Mouse (Mus musculus): Measurements from ENCODE around the gene Epb41l4b. TPM values are rescaled to one million over a fixed set of nuclear protein-coding genes. Genes with fewer than 3 reads are reported as not detected.
A peak's percentile ranks its signal among the peaks of the same experiment; 100 is the strongest.

Epb41l4b gene
- polyA plus RNA-seq, 1 experiment from 2014 or later: 2.4 TPM

DNA sequence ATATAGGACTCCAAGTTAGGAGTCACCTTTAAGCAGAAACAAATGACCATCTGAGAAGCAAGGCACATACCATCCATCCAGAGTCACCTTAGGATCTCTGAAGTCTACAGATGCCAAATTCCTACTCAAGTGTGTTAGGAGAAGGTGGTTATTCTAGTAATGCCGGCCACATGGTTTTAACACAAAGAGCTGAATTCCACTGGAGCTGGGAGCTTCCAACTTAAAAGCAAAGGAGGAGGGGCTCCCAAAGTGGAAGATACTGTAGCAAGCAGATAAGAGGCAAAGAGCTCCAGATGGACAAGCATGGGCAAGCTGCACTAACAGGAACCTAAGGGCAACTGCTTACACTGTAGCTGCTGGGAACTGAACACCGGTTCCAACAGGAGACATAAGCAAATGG lies 76.3 kb downstream of the Epb41l4b start:
- DNase-seq (ENCODE audit: low spot score): no peak

DNA sequence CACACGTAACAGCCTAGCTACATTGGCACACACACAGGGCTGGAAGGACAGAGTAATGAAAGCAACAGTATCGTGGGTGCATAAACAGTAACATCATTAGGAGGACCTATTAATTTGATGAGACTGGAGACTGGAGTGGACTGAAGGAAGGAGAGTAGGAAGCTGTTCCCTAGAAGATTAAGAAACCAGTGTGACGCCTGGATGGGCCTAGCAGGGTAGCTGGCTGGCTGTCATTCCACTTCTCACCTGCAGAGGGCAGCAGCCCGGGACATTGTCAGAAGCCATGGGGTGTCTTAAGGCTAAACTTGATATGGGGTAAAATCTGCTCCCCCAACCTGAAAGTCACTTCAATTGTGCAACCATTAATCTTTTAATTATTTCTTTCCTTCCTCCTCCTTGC lies 78.0 kb downstream of the Epb41l4b start:
- peak; percentile 72 for DNase-seq (ENCODE audit: low spot score)

DNA sequence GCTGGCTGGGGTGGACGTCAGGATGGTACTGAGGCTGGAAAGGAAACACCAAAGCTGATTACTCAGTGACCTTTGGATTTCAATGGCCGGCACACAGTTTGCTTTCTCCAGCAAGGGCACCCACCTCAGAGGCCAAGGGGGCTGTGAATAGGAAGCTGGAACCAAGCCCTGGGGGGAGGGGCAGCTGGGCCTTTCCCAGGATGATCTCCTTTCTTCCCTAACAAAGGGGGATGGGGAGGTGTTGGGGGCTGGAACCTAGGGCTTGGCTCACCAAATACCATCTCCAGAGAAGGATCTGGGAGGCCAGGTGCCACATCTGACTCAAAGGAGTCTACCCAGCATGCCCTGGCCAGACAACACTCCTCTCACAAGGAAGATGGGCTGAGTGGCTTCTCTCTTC lies 78.4 kb downstream of the Epb41l4b start:
- DNase-seq (ENCODE audit: low spot score): no peak

DNA sequence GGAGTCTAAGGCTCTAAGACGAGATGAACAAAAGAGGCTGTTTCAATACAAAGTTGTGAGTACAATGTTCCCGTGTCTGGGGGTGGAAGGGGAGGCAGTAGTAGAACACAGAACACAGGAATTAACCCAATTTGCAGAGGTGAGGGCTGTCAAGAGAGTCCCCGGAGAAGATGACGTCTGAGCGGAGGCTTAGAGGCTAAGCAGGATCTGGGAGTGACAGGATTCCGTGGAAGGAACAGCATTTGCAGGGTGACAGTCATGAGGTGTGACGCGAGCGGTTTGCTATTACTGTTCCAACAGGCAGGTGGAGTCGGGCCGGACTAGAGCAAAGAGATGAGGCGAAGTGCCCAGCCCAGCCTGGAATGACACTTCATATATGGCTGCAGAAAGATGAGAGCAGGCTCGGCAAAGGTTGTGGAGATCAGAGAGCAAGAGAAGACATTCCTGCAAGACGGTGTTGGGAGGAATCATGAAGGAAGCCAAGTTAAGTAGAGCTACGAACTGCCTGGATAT lies 82.9 kb downstream of the Epb41l4b start:
- no peak for DNase-seq (ENCODE audit: low spot score)

DNA sequence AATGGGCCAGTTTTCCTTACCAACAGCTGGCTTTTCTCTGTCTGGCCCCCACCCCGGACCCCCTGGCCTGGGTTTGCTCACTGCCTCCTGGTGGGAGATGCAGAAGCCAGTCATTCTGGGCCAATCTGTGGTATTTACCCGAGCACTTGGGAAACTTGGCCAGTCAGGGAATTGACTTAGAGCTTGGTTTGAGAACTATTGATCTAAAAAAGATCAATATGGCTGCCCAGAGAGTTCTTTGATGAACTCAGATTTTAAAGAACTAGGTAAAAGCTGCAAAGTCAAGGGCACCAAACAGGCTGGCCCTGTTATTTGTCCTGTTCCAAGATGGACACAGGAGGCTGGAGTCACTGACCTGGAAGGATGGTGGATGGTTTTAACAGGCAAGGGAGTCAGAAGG lies 84.6 kb downstream of the Epb41l4b start:
- DNase-seq (ENCODE audit: low spot score): no peak

DNA sequence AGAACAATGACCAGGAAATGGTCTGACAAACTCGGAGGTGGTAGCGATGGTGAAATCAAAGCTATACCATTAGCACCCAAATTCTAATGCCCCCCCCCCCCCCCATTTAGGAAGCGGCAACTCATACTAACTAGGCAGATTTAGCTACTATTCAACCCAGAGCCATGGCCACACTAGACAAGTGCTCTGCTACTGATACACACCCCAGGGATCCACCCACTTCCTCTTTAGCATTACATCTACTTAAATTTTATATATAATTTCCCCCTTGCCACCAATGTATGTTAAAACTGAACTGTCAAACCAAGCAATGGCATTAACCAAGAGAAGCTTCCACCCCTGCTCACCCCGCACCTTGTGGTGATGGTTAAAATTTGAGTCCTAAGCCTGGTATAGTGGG lies 85.6 kb downstream of the Epb41l4b start:
- no peak for DNase-seq (ENCODE audit: low spot score)

DNA sequence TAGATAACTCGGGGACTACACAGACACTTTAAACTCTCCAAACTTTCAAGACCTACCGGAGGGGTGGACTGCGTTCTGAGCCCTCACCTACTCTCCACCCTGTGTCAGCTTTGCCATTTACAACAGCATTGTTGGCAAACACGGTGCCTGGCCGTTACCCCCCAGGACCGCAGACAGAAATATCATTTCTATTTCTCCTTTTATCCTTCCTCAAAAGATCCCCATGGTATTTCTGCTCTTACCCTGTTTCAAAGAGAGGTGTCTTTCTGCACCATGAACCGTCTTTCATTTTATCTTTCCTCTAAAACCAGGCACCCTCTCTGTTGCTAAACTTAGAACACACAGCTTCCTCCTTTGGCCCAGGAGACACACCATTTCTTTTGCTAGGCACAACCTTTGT lies 87.6 kb downstream of the Epb41l4b start:
- DNase-seq (ENCODE audit: low spot score): peak; percentile 39

DNA sequence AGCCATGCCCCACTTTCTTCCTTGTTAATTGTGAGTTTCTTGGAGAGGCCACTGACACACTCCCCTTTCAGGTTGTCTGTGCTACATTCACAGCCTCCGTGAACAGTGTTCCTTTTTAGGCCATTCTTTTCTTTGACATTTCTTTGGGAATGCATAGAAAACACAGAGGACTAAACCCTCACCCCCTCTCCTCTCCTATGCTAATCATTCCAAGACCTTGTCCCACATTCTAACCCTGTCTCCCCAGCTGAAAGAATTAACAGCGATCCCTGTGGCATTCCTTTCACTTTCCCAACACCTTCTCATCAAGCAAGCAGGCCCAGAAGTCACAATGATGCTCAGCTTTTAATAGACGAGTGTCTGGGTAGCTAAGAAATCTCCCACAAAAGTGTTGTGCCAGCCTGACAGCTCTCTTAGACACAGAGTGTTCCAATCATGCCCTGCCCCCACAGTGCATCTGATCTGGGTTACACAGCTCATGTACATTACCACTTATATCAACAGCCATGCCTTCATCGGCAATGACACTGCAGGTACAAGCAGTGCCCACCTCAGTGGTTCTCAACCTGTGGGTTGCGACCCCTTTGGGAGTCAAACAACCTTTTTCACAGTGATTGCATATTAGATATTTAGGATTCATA lies 93.8 kb downstream of the Epb41l4b start:
- DNase-seq (ENCODE audit: low spot score): no peak

DNA sequence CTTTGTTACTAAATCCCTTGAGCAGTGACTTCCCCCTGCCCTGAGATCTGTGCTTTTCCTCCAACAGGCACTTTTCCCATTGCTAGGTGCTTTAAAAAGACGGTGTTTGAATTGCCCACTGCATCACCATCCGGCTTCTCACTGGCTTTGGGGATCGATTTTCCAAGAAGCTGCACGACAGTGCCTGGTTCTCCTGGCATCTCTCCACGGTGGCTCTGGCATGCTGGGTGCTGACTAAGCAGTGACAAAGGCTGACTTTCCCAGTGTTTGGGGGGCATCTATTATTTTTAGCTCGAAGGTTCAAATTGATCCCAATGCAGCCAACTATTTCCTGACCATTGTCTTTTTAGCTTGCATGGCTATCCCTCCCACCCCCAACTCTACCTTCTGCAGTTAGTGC lies 94.7 kb downstream of the Epb41l4b start:
- no peak for DNase-seq (ENCODE audit: low spot score)

DNA sequence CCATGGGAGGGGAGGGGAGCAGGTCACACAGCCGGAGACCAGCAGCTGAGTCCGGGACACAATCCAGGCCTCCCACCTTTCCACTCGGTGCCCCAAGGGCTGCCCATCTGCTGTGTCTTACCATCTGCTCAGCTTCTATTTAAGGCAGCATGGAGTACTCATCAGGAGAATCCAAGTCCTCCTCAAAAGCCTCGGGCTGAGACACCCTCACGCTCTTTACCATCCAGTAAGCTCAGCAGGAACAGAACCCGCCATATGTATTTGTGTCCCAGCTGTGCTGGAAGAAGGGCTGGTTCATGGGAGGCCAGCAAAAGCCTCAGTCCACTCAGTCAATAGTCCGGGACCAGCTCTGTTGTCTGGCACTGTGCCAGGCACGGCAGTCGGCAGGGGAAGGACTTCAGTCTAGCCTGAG lies 97.1 kb downstream of the Epb41l4b start:
- no peak for DNase-seq (ENCODE audit: low spot score)

DNA sequence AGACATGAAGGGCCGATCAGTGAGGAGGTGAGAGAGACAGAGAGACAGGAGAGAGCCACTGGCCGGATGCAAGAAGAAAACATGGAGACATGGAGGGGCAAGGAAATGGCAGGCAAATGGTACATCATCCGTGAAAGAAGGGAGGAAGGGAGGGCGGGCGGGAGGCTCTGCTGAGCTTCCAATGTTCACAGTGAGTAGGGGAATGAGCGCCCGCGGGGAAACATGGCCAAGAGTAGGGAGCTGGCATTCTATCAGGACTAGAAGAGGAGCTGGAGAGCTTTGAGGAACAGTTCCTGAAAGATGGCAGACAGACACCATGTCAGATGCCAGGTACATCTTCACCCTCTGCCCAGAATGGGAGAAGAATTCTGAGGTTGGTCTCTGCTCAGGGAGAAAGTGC lies 99.6 kb downstream of the Epb41l4b start:
- DNase-seq (ENCODE audit: low spot score): no peak

DNA sequence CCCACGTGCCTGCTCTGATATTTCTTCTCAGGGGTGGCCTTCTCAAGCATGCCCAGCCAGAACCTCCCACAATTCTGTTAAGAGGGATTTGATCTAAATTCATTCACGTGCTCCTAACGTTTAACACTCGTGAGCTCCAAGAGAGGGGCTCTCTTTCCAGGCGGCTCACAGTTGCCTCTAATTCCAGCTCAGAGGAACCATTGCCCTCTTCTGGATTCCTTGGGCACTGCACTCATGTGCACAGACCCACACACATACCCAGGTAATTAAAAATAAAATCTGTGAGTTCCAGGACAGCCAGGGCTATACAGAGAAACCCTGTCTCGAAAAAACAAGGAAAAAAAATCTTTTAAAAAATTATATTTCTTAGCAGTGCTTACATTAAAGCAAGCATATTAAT lies 101.6 kb downstream of the Epb41l4b start:
- DNase-seq (ENCODE audit: low spot score): no peak

DNA sequence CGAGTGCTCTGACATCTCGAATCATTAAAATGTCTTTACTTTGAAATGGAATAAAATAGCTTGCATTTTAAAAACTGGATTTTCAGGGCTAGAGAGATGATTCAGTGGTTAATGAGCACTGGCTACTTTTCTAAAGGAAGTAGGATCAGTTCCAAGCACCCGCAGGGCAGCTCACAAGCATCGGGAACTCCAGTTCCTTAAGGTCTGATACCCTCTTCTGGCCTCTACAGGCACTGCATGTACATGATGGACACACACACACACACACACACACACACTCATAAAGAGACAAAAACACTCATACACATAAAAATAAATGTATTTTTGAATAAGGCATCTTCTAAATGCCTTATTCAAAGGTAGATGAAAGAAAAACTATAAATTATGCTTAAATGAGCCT lies 102.0 kb downstream of the Epb41l4b start:
- DNase-seq (ENCODE audit: low spot score): no peak

DNA sequence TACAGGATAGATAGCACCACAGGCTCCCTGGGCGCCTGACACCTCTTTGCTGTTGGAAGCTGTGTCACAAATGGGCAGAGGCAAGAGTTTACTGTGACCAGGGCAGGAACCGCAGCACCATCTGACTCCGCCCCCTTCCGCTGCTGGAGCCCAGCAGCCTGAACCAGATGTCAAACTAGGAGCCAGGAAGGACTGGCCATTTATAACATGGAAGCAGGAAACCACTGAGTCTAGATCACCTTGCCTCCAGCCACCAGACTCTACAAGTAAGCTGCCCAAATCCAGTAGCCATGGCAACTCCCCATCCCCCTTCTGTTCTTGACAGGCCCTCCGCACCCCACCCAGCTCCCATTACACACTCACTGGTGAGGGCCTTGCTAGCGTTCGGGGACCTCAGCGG lies 102.8 kb downstream of the Epb41l4b start:
- DNase-seq (ENCODE audit: low spot score): no peak

DNA sequence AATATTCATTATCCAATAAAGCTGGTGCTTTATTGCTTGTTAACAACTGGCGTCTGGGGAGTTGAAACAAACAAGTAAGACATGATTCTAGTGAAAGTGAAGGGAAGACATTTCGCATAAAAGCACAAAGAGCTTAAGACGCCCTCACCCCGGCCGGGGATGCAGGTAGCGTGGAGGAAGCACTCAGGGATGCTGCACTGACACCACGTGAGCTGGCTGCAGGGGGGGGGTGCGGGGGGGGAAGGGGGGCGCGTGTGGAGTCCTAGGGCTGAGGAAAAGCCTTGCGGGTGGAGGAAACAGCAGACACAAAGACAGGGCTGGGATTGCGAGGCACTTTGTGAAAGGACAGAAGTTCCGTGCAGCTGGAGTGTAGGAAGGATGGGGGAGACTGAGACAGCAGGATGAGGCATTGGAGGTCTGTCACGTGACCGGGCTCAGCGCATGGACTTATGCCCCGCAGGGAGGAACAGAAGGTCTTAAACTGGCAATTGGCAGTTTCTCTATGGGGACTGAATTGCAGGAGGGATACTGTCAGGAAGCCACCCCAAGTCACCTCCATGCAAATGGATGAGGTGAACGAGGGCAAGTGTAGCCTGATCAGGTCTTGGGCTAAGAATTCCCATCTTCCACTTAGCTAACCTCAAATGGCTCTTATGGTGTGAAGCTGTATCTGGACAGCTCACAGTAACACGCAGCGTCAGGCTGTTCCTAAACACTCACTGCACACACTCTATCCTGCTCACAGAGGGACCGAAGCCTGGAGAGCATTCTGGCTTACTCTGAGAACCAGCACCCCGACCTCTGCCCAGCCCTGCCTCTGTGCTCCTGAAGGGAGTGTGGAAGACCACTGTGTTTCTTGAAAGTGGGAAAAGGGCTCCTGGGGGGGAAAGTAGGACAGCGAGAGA lies 103.9 kb downstream of the Epb41l4b start:
- DNase-seq (ENCODE audit: low spot score): no peak

DNA sequence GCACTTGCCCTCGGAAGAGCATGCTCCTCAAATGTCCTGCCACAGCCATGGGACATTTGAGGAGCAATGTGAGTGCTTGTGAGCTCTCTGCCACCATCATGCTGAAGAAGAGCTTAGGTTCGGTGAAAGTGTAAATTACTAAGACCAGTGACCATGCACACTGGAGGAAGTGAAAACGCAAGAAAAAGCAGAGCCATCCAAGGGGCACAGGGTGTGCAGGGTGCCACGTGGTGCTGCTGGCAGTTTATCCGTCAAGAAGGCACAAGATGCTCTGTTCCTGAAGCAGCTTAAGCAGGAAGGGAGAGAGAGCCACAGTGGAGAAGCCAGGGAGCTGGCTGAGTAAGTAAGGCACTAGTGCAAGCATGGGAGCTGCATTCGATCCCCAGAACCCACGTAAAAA lies 105.7 kb downstream of the Epb41l4b start:
- DNase-seq (ENCODE audit: low spot score): no peak

DNA sequence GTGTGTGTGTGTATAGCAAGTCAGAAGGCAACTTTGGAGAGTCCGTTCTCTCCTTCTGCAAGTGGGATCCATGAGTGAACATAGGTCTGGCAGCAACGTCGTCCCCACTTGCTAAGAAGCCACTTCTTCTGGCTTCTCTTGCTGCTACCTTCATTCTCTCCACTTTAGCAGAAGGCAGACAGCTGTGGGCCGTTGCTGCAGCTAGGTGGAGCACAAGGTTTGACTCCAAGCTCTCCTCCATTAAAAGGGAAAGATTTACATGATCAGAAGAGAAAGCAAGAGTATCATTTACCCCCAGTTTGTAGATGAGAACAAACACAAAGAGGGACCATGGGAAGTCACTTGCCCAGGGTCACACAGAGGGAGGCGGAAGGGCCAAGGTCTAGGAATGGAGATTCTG lies 109.1 kb downstream of the Epb41l4b start:
- no peak for DNase-seq (ENCODE audit: low spot score)

DNA sequence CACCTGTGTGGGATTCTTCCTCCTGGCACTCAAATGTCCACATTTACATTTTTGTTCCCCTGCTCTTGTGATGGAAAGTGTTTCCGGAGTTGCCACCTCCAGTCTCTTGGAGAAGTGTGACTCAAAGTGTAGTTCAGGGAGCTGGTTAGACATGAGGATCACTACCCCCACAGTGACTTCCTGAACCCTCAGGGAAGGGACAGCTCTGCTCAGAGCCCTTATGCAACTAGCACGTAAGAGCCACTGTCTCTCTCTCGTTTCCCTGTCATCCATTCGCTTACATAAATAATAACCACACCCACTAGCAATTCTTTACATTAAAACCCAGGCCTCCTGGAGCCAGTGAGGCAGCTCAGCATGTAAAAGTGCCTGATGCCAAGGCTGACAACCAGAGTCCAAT lies 111.8 kb downstream of the Epb41l4b start:
- no peak for DNase-seq (ENCODE audit: low spot score)

DNA sequence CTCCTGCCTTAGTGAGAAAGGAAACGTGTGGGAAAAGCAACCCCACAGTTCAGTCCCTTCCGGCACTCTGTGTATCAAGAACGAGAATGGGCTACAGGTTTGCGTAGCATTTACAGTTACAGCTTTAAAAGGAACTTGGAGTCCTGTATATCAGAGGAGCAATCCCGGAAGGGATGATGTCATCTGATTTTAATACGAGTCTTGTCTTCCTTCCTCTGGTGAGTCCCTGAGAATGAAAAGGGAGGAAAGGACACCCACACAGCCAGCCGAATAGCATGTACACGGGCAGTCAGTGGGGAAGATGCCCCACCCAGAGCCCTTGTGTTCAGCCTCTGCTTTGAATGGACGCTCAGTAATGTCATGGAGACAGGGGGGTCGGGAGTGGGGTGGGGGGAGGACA lies 115.3 kb downstream of the Epb41l4b start:
- no peak for DNase-seq (ENCODE audit: low spot score)

DNA sequence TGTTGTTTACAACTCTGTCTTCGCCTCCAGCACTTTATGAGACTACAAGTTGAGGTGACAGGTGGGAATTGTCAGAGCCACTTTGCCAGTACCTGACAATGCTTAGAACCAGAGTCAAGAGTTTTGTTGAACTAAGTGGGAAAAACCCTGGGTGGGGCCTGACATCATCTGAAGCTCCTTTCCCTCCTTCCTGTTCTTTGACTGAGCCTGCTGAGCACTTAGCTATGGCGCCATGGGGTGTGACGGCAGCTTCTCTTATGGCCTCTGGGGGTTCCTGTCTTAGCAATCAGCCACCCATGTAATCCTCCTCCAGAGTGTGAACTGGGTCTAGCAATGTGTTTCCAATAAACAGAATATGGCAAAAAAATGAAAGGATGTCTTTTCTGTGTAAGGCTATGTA lies 119.7 kb downstream of the Epb41l4b start:
- DNase-seq (ENCODE audit: low spot score): no peak

DNA sequence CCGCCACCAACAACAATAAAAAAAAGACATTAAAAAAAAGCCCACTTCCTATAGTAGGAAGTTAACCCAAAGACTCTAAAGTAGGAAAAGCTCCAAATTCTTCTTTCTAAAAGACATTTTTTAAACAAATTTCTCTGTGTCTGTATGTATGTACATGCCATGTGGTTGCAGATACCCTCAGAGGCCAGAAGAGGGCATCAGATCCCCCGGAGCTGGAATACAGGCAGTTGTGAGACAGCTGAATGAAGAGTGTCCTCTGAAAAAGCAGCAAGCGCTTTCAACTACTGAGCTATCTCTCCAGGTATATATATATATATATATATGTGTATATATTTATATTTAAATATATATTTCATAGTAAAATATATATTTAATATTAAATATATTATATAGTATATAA lies 121.9 kb downstream of the Epb41l4b start:
- peak; percentile 18 for DNase-seq (ENCODE audit: low spot score)

DNA sequence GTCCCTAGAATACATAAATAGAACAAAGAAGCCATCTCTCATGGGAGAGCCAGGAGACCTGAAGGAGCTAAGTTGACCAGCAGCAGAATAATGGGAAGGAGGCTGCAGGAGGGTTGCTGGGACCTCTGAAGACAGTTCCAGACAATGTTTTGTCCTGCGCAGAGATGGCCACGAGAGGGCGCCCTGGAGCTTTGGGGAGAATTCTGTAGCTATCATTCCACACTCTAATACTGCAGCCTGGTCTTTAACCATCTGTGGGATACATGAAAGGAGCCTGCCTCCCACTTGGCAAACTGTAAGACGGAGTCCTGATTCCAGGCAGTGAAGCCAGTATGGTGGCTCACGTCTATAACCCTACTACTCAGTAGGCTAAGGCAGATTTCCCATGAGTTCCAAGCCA lies 126.0 kb downstream of the Epb41l4b start:
- DNase-seq (ENCODE audit: low spot score): peak; percentile 67
